Mouse (Mus musculus) CH12.LX (cell line): ENCODE measurements at regions not wholly inside any gene's neighbourhood (a gene's known extent, or its start where the extent isn't known, plus 50 kb on each side); places are given as distances from the start of the nearest gene placed in this dataset.

ENCODE experiments used
- CTCF ChIP-seq, 2 experiments: IDR thresholded peaks in 1 of 2; conservative IDR thresholded peaks in 1 of 2; 2 replicates each; pipeline ENCODE4 v1.5.1; 2011 to 2012; ENCODE audit warnings: low read depth in 2 of 2, low read length in 2 of 2, improper control_type of control experiment in 1 of 2, inconsistent platforms in 1 of 2, mild to moderate bottlenecking in 1 of 2, moderate library complexity in 1 of 2
- EP300 ChIP-seq: IDR thresholded peaks from 2 replicates; pipeline ENCODE4 v1.6.1; 2011; ENCODE audit warnings: low read length, improper control_type of control experiment
- KAT2A ChIP-seq: IDR thresholded peaks from 2 replicates; pipeline ENCODE4 v1.6.1; 2012; ENCODE audit warnings: low read length, improper control_type of control experiment, inconsistent platforms; ENCODE audit not compliant: insufficient replicate concordance
- MAX ChIP-seq: IDR thresholded peaks from 2 replicates; pipeline ENCODE4 v1.6.1; 2011; ENCODE audit warnings: low read length, improper control_type of control experiment
- POLR2A ChIP-seq: IDR thresholded peaks from 2 replicates; pipeline ENCODE4 v1.6.1; 2011; ENCODE audit warnings: low read depth, mild to moderate bottlenecking, improper control_type of control experiment, low read length

DNA sequence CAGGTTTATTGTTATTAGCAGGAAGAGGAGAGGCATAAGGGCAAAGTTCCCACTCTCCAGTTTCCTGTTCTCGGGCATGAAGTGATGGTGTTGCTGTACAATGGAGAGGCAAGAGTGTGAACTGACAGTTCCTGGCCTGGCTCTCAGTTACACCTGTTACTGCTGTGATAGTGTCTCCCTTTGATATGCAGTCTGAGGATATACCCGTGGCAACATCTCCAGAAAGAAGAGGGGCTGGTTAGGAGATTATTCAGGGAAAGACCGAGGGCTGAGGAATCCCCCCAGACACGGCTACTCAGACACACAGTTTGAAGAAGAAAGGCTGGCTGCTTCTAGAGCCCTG lies 100.3 kb upstream of the Sntg2 start:
- TF ChIP-seq EP300 (no peak), CTCF (conservative IDR thresholded peaks at IDR 0.05 in 1 of 2, IDR thresholded peaks at IDR 0.05 in 1 of 2; ENCODE audit: low read depth in 2 of 2, low read length in 2 of 2) (no peak), KAT2A (no peak), POLR2A (no peak), MAX (no peak)
